Mouse (Mus musculus) spleen, adult 18-20 months (tissue): ENCODE measurements around the gene Isoc2b.
"Not testable (repeated sequence)": the region's sequence is repeated elsewhere in the genome, so short reads cannot be mapped to it uniquely, and the experiment has no call there.

ENCODE experiments used
- DNase-seq, 2 experiments: peaks; one replicate each; pipeline ENCODE4 v3.0.0; 2022; ENCODE audit warnings: mixed read lengths in 2 of 2

The Isoc2b gene

GRCm38 (mm10) chr7:4835631-4836327 is 34.3 kb downstream of the Isoc2b start:
- DNase-seq, result peak in 1 of 2 experiments; percentile 26

- DNase-seq, result no peak
These were observed 39.6 kb downstream of the Isoc2b start for GRCm38 (mm10) chr7:4830476-4830875.

- DNase-seq, result no peak
These were observed 44.7 kb downstream of the Isoc2b start for GRCm38 (mm10) chr7:4825365-4825764.

GRCm38 (mm10) chr7:4822162-4822907 is 47.7 kb downstream of the Isoc2b start:
- DNase-seq, result no peak

- no peak for DNase-seq
These were observed 48.4 kb downstream of the Isoc2b start for GRCm38 (mm10) chr7:4821690-4822089.

GRCm38 (mm10) chr7:4820925-4821324 is 49.1 kb downstream of the Isoc2b start:
- not testable (repeated sequence) for DNase-seq

GRCm38 (mm10) chr7:4816559-4816958 is 53.5 kb downstream of the Isoc2b start:
- no peak for DNase-seq

GRCm38 (mm10) chr7:4813105-4813791 is 56.8 kb downstream of the Isoc2b start:
- no peak for DNase-seq

- DNase-seq, result peak; percentile 97 to 98
These were observed 57.6 kb downstream of the Isoc2b start, which contains the start of gene Ube2s for GRCm38 (mm10) chr7:4812303-4813104. Gene Ube2s, minus strand, starts transcription at chr7:4812590.

- no peak for DNase-seq
These were observed 58.2 kb downstream of the Isoc2b start for GRCm38 (mm10) chr7:4811842-4812302.

GRCm38 (mm10) chr7:4811131-4811530 is 58.9 kb downstream of the Isoc2b start:
- not testable (repeated sequence) for DNase-seq

GRCm38 (mm10) chr7:4806716-4807115 is 63.3 kb downstream of the Isoc2b start:
- peak in 1 of 2 experiments; percentile 23 for DNase-seq

- no peak for DNase-seq
These were observed 67.8 kb downstream of the Isoc2b start for GRCm38 (mm10) chr7:4802247-4802646.

GRCm38 (mm10) chr7:4795767-4796433 is 74.2 kb downstream of the Isoc2b start:
- DNase-seq, result no peak
